Comparison of ENCODE assay signal across 9 mouse cellular contexts in genomic region chr13:41302716-41303115, GRCm38 (mm10). TPM values are rescaled to one million over a fixed set of nuclear protein-coding genes. Genes with fewer than 3 reads are reported as not detected.
DNase-seq lines count a peak whose midpoint lies in the region; ATAC-seq and TF ChIP-seq lines count a peak whose summit lies in the region.
"Had no signal": no experiment of that assay in that cellular context is flagged by ENCODE, and none has a peak within 500 bp of the region (broad histone marks: within the 10 kb centered on the region; RNA-seq: fewer than 3 reads in every experiment).

No protein-coding gene starts in this region.

- DNase-seq in adrenal gland, postnatal 25 days, result peak; percentile 85
- DNase-seq in fibroblast of lung, adult 2 months (ENCODE audit: low read depth), result peak; percentile 13
- peak; percentile 92 for DNase-seq in induced T-regulatory cell, adult 2 months (ENCODE audit: low read depth)
- peak; percentile 81 for DNase-seq in limb, embryonic 11.5 days (ENCODE audit: low spot score)
- peak; percentile 76 for DNase-seq in ovary, postnatal 36 days (ENCODE audit: low spot score)
- peak; percentile 91 for DNase-seq in thymus, postnatal 14 days

- H3K36me3 ChIP-seq in intestine, postnatal 0 days (ENCODE audit: control insufficient read depth, insufficient read depth), result no peaks in the 10 kb centered on the region
- H3K36me3 ChIP-seq in intestine, embryonic 15.5 days, result no peaks in the 10 kb centered on the region
- no peaks in the 10 kb centered on the region for H3K36me3 ChIP-seq in limb, embryonic 11.5 days (ENCODE audit: control insufficient read depth, insufficient read depth, low read length)

- ATAC-seq in intestine, postnatal 0 days, result no peak
- ATAC-seq in intestine, embryonic 15.5 days, result no peak
- ATAC-seq in limb, embryonic 11.5 days (ENCODE audit: insufficient number of reproducible peaks, low FRiP score, low TSS enrichment, low read depth), result no peak

- no peak overlapping the region for H3K27ac ChIP-seq in intestine, postnatal 0 days (ENCODE audit: low read depth, low read length)
- H3K27ac ChIP-seq in intestine, embryonic 15.5 days, result no peak overlapping the region
- no peak overlapping the region for H3K27ac ChIP-seq in limb, embryonic 11.5 days (replicated peaks; ENCODE audit: low read depth, low read length)

- no peak overlapping the region for H3K9ac ChIP-seq in intestine, postnatal 0 days (ENCODE audit: low read depth, low read length)
- H3K9ac ChIP-seq in intestine, embryonic 15.5 days, result no peak overlapping the region
- no peak overlapping the region for H3K9ac ChIP-seq in limb, embryonic 11.5 days (ENCODE audit: low read length)

- no peak overlapping the region for H3K4me2 ChIP-seq in intestine, postnatal 0 days (replicated peaks; ENCODE audit: low read depth)
- no peak overlapping the region for H3K4me2 ChIP-seq in intestine, embryonic 15.5 days (replicated peaks)
- H3K4me2 ChIP-seq in limb, embryonic 11.5 days (ENCODE audit: low read depth, severe bottlenecking), result no peak overlapping the region

- H3K4me1 ChIP-seq in intestine, postnatal 0 days (replicated peaks; ENCODE audit: control insufficient read depth, insufficient read depth, low read length), result no peaks in the 10 kb centered on the region
- no peaks in the 10 kb centered on the region for H3K4me1 ChIP-seq in intestine, embryonic 15.5 days (replicated peaks)
- H3K4me1 ChIP-seq in limb, embryonic 11.5 days (ENCODE audit: control insufficient read depth, insufficient read depth, low read length), result no peaks in the 10 kb centered on the region

- 68% methylated on average over 10 of the region's 10 CpGs for WGBS in intestine, postnatal 0 days
- WGBS in intestine, embryonic 15.5 days, result 69% methylated on average over 10 of the region's 10 CpGs
- 61% methylated on average over 10 of the region's 10 CpGs for WGBS in limb, embryonic 11.5 days

- no peaks in the 10 kb centered on the region for H3K9me3 ChIP-seq in intestine, postnatal 0 days (ENCODE audit: control insufficient read depth)
- H3K9me3 ChIP-seq in intestine, embryonic 15.5 days, result no peaks in the 10 kb centered on the region
- no peaks in the 10 kb centered on the region for H3K9me3 ChIP-seq in limb, embryonic 11.5 days (ENCODE audit: control insufficient read depth, low read length)

- no peak overlapping the region for H3K4me3 ChIP-seq in intestine, postnatal 0 days (ENCODE audit: low read depth, low read length)
- no peak overlapping the region for H3K4me3 ChIP-seq in intestine, embryonic 15.5 days (replicated peaks)
- no peak overlapping the region for H3K4me3 ChIP-seq in limb, embryonic 11.5 days (ENCODE audit: low read depth, low read length)

- TF ChIP-seq CTCF in intestine, postnatal 0 days (IDR thresholded peaks at IDR 0.05; ENCODE audit: low read depth), result peak; percentile 95

- H3K27me3 ChIP-seq in intestine, postnatal 0 days (replicated peaks; ENCODE audit: control insufficient read depth, insufficient read depth, low read length), result no peaks in the 10 kb centered on the region
- no peaks in the 10 kb centered on the region for H3K27me3 ChIP-seq in intestine, embryonic 15.5 days (replicated peaks)
- no peaks in the 10 kb centered on the region for H3K27me3 ChIP-seq in limb, embryonic 11.5 days (ENCODE audit: control insufficient read depth, insufficient read depth, low read length)

RNA-seq across cellular contexts. Expression of gene Gm17364, which starts 28.9 kb away (rescaled TPM):
- not detected in 2 replicates for polyA plus RNA-seq in intestine, postnatal 0 days (2015; fragmentation: Nextera tagmentation; extraction: Ambion mirVana)
- polyA plus RNA-seq in intestine, embryonic 15.5 days (2015; fragmentation: Nextera tagmentation; extraction: Ambion mirVana), result not detected in 2 replicates
- total RNA-seq in adrenal gland, postnatal 25 days (2021), result not detected in 2 replicates
- not detected in 2 replicates for polyA plus RNA-seq in limb, embryonic 11.5 days (2014; fragmentation: Nextera tagmentation; extraction: Ambion mirVana)
- polyA plus RNA-seq: stomach, embryonic 16.5 days had no signal

RNA-seq across cellular contexts. Expression of gene Smim13, which starts 53.1 kb away (rescaled TPM):
- 4.8 and 5.3 TPM in 2 replicates for polyA plus RNA-seq in intestine, postnatal 0 days (2015; fragmentation: Nextera tagmentation; extraction: Ambion mirVana)
- polyA plus RNA-seq in intestine, embryonic 15.5 days (2015; fragmentation: Nextera tagmentation; extraction: Ambion mirVana), result 11.0 and 11.8 TPM in 2 replicates
- total RNA-seq in adrenal gland, postnatal 25 days (2021), result 11.0 and 14.4 TPM in 2 replicates
- 9.4 and 12.8 TPM in 2 replicates for polyA plus RNA-seq in limb, embryonic 11.5 days (2014; fragmentation: Nextera tagmentation; extraction: Ambion mirVana)

Comparison
In these comparisons a context has a peak if more than half of its experiments do, and no peak if none do; other contexts are left out.
1. DNase-seq: peak in every context shown above with its lines; median percentile 92 in induced T-regulatory cell, adult 2 months; 91 in thymus, postnatal 14 days; 85 in adrenal gland, postnatal 25 days; 81 in limb, embryonic 11.5 days; 76 in ovary, postnatal 36 days; 13 in fibroblast of lung, adult 2 months.